Mouse (Mus musculus) kidney, adult 2 months (tissue): Measurements from ENCODE around the gene Spc24.

Experiments used
- CTCF ChIP-seq: fragments of 200-500 bp; conservative IDR thresholded peaks from 2 replicates; pipeline ENCODE4 v1.5.1; 2011; ENCODE audit warnings: low read depth, mild to moderate bottlenecking, control low read depth, low read length, moderate library complexity, mixed read lengths; ENCODE audit not compliant: insufficient read depth, insufficient read length
- POLR2A ChIP-seq: fragments of 200-500 bp; IDR thresholded peaks from one replicate; pipeline ENCODE4 v1.6.1; 2011; ENCODE audit warnings: low read depth, low read length, control low read depth

DNA sequence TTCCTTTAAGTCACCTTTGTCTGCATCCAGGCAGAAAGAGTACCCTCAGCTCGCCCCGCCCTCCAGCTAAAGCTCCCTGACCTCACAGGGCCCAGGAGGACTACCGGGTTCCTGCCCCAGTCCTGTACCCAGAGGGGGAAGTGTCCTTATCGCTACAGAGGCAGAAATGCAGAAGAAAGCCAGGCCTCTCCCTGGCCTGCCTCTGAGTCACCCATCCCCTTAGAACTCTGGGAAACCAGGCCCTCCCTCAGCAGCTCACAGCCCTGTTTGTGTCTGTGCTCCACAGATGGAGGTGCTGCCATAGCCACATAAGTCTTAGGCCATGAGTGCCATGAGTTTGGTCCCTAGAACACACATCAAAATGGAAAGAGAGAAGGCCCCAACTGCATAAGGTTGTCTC is 44.8 kb downstream of the Spc24 start:
- no peak for TF ChIP-seq CTCF
- TF ChIP-seq POLR2A, result no peak
